Mouse (Mus musculus) kidney, embryonic 14.5 days (tissue): ENCODE measurements around the gene Sac3d1. TPM values are rescaled to one million over a fixed set of nuclear protein-coding genes. Genes with fewer than 3 reads are reported as not detected.

ENCODE experiments used
- ATAC-seq: fragments of 200-750 bp; cut with Nextera tagmentation; 2 replicates; pipeline ENCODE4 v1.8.0; 2017; ENCODE audit warnings: moderate number of reproducible peaks, mild to moderate bottlenecking, moderate TSS enrichment, moderate library complexity; ENCODE audit not compliant: low FRiP score, low TSS enrichment
- H3K27ac ChIP-seq: fragments of 300-500 bp; sonication (generic); 2 replicates; pipeline ENCODE4 v1.5.1; 2014; ENCODE audit warnings: low read depth, mild to moderate bottlenecking, low read length, moderate library complexity, mixed read lengths
- H3K27me3 ChIP-seq: fragments of 300-500 bp; sonication (generic); 2 replicates; pipeline ENCODE4 v1.6.1; 2014; ENCODE audit warnings: mild to moderate bottlenecking, low read length; ENCODE audit not compliant: control insufficient read depth, insufficient read depth
- H3K36me3 ChIP-seq: fragments of 300-500 bp; sonication (generic); 2 replicates; pipeline ENCODE4 v1.6.1; 2014; ENCODE audit warnings: low read length, mixed read lengths; ENCODE audit not compliant: control insufficient read depth, insufficient read depth
- H3K4me1 ChIP-seq: fragments of 300-500 bp; sonication (generic); 2 replicates; pipeline ENCODE4 v1.6.1; 2014; ENCODE audit warnings: low read length, mixed read lengths; ENCODE audit not compliant: control insufficient read depth, insufficient read depth
- H3K4me2 ChIP-seq: fragments of 300-500 bp; sonication (generic); replicated peaks from 2 replicates; pipeline ENCODE4 v1.6.1; 2014; ENCODE audit warnings: low read depth, mild to moderate bottlenecking, low read length
- H3K4me3 ChIP-seq: fragments of 300-500 bp; sonication (generic); 2 replicates; pipeline ENCODE4 v1.5.1; 2014; ENCODE audit warnings: mild to moderate bottlenecking, low read length
- H3K9ac ChIP-seq: fragments of 300-500 bp; sonication (generic); 2 replicates; pipeline ENCODE4 v1.6.1; 2014; ENCODE audit warnings: low read depth, mild to moderate bottlenecking, low read length, moderate library complexity
- H3K9me3 ChIP-seq: fragments of 300-500 bp; sonication (generic); 2 replicates; pipeline ENCODE4 v1.6.1; 2016; ENCODE audit warnings: low read length; ENCODE audit not compliant: control insufficient read depth
- WGBS: fragments of 180-500 bp; shearing (Covaris S2); extraction: QIAGEN DNeasy Blood & Tissue Kit; methylation state at CpG from one replicate; pipeline ENCODE4 v1.1.7; 2014; 5-methylcytosine and 5-hydroxymethylcytosine counted together
- polyA plus RNA-seq: library from polyadenylated mRNA; unstranded; fragments of >200 nt; fragmentation: Nextera tagmentation; extraction: Ambion mirVana; gene quantifications from 2 replicates; pipeline ENCODE4 v1.2.1, GENCODE M21; 2014

The Sac3d1 gene
- polyA plus RNA-seq, 1 experiment from 2014 or later = 56.1 TPM

DNA sequence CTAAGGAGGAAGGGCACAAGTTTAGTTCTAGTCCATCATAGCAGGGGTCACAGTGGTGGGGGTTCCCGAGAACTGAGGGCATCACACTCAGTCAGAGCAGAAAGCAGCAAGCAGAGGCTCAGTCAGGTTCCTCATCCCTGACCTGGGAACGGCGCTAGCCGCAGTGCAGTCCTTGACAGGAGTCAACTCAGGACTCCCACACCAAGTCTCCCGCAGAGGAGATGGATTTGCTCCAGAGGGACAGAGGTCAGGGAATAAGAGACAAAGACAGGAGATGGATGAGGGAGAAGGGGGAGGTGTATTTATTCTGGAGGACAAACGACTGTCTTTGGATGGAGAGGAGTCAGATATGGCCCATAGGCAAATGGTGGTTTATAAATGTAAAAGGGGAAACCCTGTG is 5.3 kb downstream of the Sac3d1 start:
- Histone ChIP-seq H3K27ac (no peak overlapping the region), H3K9me3 (no peaks in the 10 kb centered on the region), H3K27me3 (no peaks in the 10 kb centered on the region), H3K4me1 (peaks cover 6% of the 10 kb centered on the region; the same call in 1 of the 2 replicates), H3K9ac (no peak overlapping the region), H3K36me3 (peaks cover 30% of the 10 kb centered on the region), H3K4me3 (no peak overlapping the region), H3K4me2 (no peak overlapping the region)
- WGBS = 25% methylated on average over 6 of the region's 6 CpGs
- no peak for ATAC-seq

DNA sequence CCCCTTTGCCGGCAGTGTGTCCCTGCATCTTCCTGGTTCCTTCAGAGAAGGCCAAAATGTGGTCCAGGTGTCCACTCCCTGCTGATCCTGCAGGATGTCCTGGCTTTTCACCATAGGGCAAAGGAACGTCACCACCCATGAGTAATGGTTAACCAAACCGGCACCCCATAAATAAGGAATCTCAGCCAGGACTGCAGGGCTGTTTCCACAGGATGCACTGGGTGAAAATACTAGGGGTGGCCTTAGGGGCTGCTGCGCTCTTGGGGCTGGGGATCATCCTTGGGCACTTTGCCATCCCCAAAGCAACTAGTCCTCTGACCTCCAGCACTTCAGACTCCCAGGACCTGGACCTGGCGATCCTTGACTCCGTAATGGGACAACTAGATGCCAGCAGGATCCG is 12.9 kb downstream of the Sac3d1 start, which contains the start of gene Naaladl1:
Gene Naaladl1 (plus strand): TSS at position 197 of the 400 bp plus-strand sequence.
- no peaks in the 10 kb centered on the region for H3K9me3 ChIP-seq
- H3K4me2 ChIP-seq = no peak within 1 kb of the TSS
- no peaks in the 10 kb centered on the region for H3K4me1 ChIP-seq
- no peak within 1 kb of the TSS for H3K4me3 ChIP-seq
- no peaks in the 10 kb centered on the region for H3K27me3 ChIP-seq
- H3K27ac ChIP-seq = no peak within 1 kb of the TSS
- WGBS = 88% methylated on average over 7 of the region's 7 CpGs
- H3K36me3 ChIP-seq = no peaks in the 10 kb centered on the region
- no peak for ATAC-seq
- H3K9ac ChIP-seq = no peak within 1 kb of the TSS

DNA sequence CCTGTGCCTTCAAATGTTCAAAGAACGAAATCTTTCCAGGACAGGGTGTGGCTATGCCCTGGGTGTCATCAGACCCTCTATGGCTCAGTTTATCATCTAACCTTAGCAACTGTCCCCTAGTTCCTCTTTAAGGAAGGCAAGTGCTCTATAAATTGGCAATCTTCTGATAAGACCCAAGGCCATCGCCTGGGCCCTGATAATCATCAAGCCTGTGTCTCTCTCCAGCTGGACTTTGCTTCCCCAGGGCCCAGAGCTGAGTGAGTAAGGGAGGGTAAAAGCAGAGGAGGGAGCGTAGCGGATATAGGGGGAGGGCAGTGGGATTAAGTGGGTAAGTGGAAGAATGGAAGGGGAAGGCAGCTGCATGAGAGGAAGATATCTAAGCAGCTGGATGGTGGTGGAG is 14.0 kb downstream of the Sac3d1 start:
- no peak for ATAC-seq
- Histone ChIP-seq H3K36me3 (no peaks in the 10 kb centered on the region), H3K9me3 (no peaks in the 10 kb centered on the region)

DNA sequence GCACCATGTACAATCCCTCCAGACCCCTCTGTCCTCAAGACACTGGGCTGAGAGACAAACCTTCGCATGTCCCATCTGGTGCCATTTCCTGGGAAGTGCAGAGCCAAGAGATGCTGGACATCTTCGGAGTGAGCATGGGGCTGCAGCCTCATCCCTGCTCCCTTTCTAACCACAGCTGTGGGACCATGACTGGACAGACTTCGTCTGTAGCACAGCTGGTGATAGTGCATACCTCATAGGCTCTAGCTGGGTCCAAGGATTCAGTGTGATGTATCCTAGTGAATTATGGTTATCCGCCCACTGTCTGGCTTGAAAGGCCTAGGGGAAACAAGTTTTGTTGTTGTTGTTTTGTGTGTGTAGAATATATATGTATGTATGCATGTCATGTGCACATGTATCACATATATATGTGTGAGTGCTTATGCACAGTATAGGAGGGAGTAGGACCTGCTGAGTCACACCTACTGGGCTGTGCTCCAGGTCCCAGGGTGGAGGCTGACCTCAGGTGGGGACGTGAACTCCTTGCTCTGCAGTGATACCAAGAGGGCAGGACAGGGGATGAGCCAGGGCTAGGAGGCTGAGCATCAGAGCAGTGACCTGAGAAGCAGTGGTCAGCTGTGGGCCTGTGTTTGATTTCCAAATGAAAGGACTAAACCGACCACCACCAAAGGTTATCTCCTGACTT is 16.1 kb downstream of the Sac3d1 start:
- no peak overlapping the region for H3K9ac ChIP-seq
- ATAC-seq = no peak

More for the DNA sequence above, 14.0 kb downstream of the Sac3d1 start:
- Histone ChIP-seq H3K4me3 (no peak overlapping the region), H3K27ac (no peak overlapping the region), H3K9ac (no peak overlapping the region), H3K4me1 (no peaks in the 10 kb centered on the region), H3K27me3 (no peaks in the 10 kb centered on the region), H3K4me2 (no peak overlapping the region)
- WGBS = 74% methylated on average over 4 of the region's 4 CpGs

DNA sequence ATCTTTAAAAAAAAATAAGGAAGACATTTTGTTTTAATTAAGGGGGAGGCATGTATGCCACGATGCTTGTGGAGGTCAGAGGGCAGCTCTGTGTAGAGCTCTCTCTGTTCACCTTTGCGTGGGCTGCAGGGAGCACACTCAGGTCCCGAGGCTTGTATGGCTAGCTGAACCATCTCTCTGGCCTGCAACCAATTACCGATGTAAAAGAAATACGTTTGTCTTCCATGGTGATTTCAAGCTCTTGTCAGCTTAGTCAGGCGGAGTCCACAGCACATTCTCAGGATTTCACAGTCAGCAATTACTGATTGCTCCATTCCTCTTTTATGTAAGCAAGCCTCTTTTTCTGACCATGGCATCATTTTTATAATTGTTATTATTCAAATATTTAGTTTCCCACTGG is 17.3 kb downstream of the Sac3d1 start:
- ATAC-seq = no peak
- Histone ChIP-seq H3K4me2 (no peak overlapping the region), H3K9me3 (no peaks in the 10 kb centered on the region), H3K36me3 (peaks cover 6% of the 10 kb centered on the region), H3K4me1 (no peaks in the 10 kb centered on the region), H3K9ac (no peak overlapping the region), H3K4me3 (no peak overlapping the region), H3K27ac (no peak overlapping the region), H3K27me3 (no peaks in the 10 kb centered on the region)
- WGBS = 67% methylated on average over 6 of the region's 6 CpGs

More for the DNA sequence above, 16.1 kb downstream of the Sac3d1 start:
- no peaks in the 10 kb centered on the region for H3K4me1 ChIP-seq
- H3K27me3 ChIP-seq = no peaks in the 10 kb centered on the region
- 76% methylated on average over 6 of the region's 6 CpGs for WGBS
- peaks cover 6% of the 10 kb centered on the region for H3K36me3 ChIP-seq
- H3K9me3 ChIP-seq = no peaks in the 10 kb centered on the region
- no peak overlapping the region for H3K4me2 ChIP-seq
- H3K27ac ChIP-seq = no peak overlapping the region
- no peak overlapping the region for H3K4me3 ChIP-seq

DNA sequence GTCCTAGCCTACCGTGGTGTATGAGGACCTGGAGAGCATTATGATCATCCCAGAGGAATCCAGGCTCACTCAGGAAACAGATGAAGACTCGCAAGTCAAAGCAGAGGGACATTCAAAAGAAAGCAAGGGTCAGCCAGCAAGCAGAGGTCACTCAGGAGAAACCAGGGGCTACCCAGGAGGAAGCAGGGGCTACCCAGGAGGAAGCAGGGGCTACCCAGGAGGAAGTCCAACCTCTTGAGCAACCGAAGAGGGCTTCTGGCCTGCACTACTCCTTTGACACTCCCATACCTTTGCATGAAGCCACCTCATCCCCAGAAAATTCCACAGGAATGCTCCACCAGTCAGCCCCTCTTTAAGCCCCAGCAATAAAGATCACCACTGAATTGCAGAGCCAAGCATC is 20.6 kb downstream of the Sac3d1 start:
- no peak for ATAC-seq
- Histone ChIP-seq H3K4me2 (no peak overlapping the region), H3K4me3 (no peak overlapping the region), H3K27me3 (no peaks in the 10 kb centered on the region), H3K27ac (no peak overlapping the region), H3K4me1 (no peaks in the 10 kb centered on the region), H3K36me3 (peaks cover 22% of the 10 kb centered on the region), H3K9me3 (no peaks in the 10 kb centered on the region), H3K9ac (no peak overlapping the region)
- WGBS = 94% methylated on average over 3 of the region's 3 CpGs

DNA sequence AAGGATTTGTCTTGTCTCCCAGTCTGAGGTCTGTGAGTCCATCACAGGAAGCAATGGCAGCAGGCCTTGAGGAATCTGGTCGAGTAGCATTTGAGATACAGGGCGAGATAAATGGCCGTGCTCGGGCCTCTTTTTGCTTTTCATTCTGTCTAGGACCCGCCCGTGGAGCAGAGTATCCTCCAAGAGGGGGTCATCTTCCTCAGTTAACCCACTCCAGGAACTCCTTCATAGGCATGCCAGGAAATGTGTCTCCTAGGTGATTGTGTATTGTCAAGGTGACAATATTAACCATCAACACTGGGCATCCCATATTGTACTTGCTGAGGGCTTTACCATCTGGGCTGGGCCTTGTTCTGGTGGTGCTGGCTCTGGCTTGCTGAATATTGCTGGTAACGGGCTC is 24.3 kb downstream of the Sac3d1 start, which contains the start of gene AC131692.1:
Gene AC131692.1 (plus strand): TSS at position 301 of the 400 bp plus-strand sequence.
- Histone ChIP-seq H3K9ac (no peak within 1 kb of the TSS), H3K36me3 (peaks cover 55% of the 10 kb centered on the region), H3K27ac (no peak within 1 kb of the TSS), H3K4me3 (no peak within 1 kb of the TSS), H3K27me3 (no peaks in the 10 kb centered on the region), H3K9me3 (no peaks in the 10 kb centered on the region), H3K4me2 (no peak within 1 kb of the TSS), H3K4me1 (no peaks in the 10 kb centered on the region)
- 91% methylated on average over 7 of the region's 7 CpGs for WGBS
- no peak for ATAC-seq

DNA sequence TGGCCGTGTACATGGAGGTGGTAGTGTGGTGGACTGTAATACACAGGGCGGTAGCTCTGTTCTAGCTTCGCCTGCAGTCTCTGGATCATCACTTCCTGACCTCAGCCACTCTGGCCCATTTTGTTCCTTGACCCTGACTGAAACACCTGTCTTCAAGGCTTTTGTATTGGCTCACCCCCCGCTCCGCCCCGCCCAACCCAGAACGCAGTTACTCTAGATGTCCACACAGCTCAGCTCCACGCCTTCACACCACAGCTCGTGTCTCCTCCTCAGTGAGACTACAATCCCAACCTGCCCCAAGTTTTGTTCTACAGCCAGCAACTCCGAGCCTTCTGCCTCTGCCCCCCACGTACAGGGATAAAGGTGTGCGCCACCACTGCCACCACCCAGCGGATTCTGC is 29.6 kb downstream of the Sac3d1 start:
- Histone ChIP-seq H3K36me3 (peaks cover 58% of the 10 kb centered on the region), H3K27me3 (no peaks in the 10 kb centered on the region), H3K9me3 (no peaks in the 10 kb centered on the region), H3K4me2 (no peak overlapping the region), H3K9ac (no peak overlapping the region), H3K4me1 (peaks cover 9% of the 10 kb centered on the region), H3K4me3 (no peak overlapping the region), H3K27ac (no peak overlapping the region)
- ATAC-seq = no peak
- WGBS = 94% methylated on average over 13 of the region's 13 CpGs

DNA sequence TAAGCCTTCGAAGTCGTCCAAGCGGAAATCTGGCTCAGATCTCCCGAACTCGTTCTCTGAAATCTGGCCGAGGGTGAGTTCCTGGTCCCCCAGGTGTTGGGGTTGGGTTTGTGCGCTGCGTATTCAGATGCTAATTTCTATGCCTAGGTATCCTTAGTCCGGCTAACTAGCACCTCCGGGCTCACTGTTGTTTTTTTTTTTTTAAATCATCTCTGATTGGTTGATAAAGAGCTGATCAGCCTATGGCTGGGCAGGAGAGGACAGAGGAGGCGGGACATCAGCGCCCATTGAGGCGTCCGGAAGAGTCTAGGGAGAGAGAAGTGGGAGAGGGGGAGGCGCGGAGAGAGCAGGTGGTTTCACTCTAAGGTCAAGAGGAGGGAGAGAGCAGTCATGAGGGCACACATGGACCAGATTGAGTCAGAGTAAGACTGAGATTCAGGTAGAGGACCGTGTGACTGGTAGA is 33.0 kb downstream of the Sac3d1 start:
- ATAC-seq = peak; percentile 88
- Histone ChIP-seq H3K4me1 (peaks cover 14% of the 10 kb centered on the region), H3K4me3 (peak overlapping the region; percentile 71), H3K27me3 (no peaks in the 10 kb centered on the region), H3K9me3 (no peaks in the 10 kb centered on the region), H3K9ac (peak overlapping the region; percentile 76), H3K27ac (no peak overlapping the region), H3K4me2 (peak overlapping the region; percentile 63), H3K36me3 (peaks cover 56% of the 10 kb centered on the region)
- 1% methylated on average over 17 of the region's 17 CpGs for WGBS
